Mouse (Mus musculus): Measurements from ENCODE around the gene Zbtb7a.

DNA sequence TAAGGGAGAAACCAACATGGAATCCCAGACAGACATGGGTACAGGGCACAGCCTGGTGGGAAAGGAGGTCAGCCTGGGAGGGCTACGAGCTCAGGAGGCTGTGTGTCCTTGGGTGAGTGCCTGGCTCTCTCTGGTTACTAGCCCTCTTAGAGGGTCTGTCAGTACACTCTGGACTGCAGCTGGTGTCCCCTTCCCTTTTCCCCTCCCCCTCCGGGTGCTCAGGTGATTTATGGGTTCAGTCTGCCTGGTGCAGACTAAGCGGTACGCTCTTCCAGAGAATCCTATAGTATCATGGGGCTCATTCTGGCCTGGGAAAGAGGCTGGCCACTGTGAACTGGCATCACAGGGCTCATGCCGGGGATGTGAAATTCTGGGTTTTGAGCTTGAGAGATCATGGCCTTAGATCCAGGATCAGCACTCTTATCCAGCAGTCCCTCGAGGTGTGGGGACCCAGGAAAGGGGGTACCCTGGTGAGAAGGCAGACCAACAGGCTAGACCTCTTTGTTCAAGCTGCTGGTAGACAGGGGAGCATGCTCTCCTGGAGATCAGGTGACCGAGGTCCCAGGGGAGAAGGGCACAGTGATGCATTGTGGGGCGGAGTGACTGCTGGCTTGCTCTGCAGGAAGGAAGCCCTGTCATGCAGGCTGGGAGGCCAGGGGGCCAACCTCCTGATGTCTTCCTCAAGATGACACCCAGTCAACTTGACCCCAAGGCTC lies 26.7 kb downstream of the Zbtb7a start:
- TF ChIP-seq CTCF (IDR thresholded peaks at IDR 0.05; ENCODE audit: low read depth, low read length) (no peak), GATA1 (IDR thresholded peaks at IDR 0.05; ENCODE audit: borderline replicate concordance, low read length) (no peak)

Measured in G1E (cell line).